Mouse (Mus musculus) erythroblast, embryonic 14.5 days (primary cell): ENCODE data around the gene Uck1. TPM values are rescaled to one million over a fixed set of nuclear protein-coding genes. Genes with fewer than 3 reads are reported as not detected.

Experiments
- H3K27me3 ChIP-seq: 2 replicates; pipeline ENCODE4 v1.6.1; 2012; ENCODE audit warnings: inconsistent platforms; ENCODE audit not compliant: control insufficient read depth
- H3K36me3 ChIP-seq: 2 replicates; pipeline ENCODE4 v1.6.1; 2012; ENCODE audit warnings: mild to moderate bottlenecking, inconsistent platforms; ENCODE audit not compliant: control insufficient read depth
- H3K4me1 ChIP-seq: 2 replicates; pipeline ENCODE4 v1.6.1; 2012; ENCODE audit warnings: inconsistent platforms; ENCODE audit not compliant: control insufficient read depth
- H3K4me3 ChIP-seq: replicated peaks from 2 replicates; pipeline ENCODE3; 2012; ENCODE audit warnings: moderate library complexity, mild to moderate bottlenecking, inconsistent platforms
- H3K9me3 ChIP-seq: 2 replicates; pipeline ENCODE4 v1.6.1; 2012; ENCODE audit warnings: low read length, inconsistent platforms, mixed read lengths; ENCODE audit not compliant: control insufficient read depth
- GATA1 ChIP-seq: IDR thresholded peaks from 2 replicates; pipeline ENCODE4 v1.6.1; 2012; ENCODE audit warnings: low read length, inconsistent platforms, mixed read lengths
- TAL1 ChIP-seq: IDR thresholded peaks from 3 replicates; pipeline ENCODE4 v1.6.1; 2012; ENCODE audit warnings: low read length, inconsistent platforms, mixed read lengths
- polyA plus RNA-seq: library from polyadenylated mRNA; stranded (reverse); fragments of >175 nt; gene quantifications from 2 replicates; pipeline ENCODE4 v1.2.3, GENCODE M21; 2012

Gene Uck1
- polyA plus RNA-seq, 1 experiment = 2.1 TPM

DNA sequence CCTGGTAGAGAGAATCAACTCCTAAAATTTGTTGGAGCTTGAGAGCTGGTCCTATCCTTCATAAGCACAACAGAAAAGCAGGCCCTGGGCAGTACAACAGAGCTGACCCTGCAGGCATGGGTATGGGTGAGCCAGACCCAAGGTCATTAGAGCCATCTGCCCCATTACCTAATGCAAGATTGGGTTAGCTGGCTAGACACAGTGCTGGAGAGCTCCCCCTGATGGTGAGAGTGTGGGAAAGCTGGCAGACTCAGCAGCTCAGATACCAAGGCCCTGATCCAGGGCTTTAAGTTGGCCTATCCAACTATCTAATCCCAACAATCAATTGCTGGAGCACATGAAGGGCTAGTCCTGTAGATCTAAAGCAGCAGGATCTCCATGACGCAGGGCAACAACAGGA, 22.8 kb upstream of the Uck1 start:
- Histone ChIP-seq H3K4me3 (no peak overlapping the region), H3K36me3 (peaks cover 74% of the 10 kb centered on the region), H3K9me3 (no peaks in the 10 kb centered on the region), H3K4me1 (peaks cover 16% of the 10 kb centered on the region), H3K27me3 (no peaks in the 10 kb centered on the region)
- TF ChIP-seq TAL1 (no peak), GATA1 (no peak)

DNA sequence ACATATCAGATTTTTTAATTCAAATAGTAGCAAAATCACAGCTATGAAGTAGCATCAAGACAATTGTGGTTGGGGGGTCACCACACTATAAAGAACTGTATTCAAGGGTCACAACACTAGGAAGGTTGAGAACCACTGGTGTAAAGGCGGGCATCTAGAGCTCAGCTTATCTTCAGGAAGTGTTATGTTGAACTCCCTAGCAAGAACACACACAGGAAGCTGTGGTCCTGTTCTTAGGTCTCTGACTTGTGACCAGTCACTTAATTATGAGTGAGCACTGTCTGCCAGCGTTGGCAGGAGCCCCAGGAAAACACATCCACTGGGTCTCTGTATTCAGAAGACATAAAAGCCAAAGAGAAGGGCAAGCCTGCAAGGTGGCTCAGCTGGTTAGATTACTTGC, 22.3 kb upstream of the Uck1 start:
- Histone ChIP-seq H3K27me3 (no peaks in the 10 kb centered on the region), H3K36me3 (peaks cover 78% of the 10 kb centered on the region), H3K9me3 (no peaks in the 10 kb centered on the region), H3K4me1 (peaks cover 14% of the 10 kb centered on the region), H3K4me3 (no peak overlapping the region)
- no peak for TF ChIP-seq GATA1
- TF ChIP-seq TAL1 = no peak

DNA sequence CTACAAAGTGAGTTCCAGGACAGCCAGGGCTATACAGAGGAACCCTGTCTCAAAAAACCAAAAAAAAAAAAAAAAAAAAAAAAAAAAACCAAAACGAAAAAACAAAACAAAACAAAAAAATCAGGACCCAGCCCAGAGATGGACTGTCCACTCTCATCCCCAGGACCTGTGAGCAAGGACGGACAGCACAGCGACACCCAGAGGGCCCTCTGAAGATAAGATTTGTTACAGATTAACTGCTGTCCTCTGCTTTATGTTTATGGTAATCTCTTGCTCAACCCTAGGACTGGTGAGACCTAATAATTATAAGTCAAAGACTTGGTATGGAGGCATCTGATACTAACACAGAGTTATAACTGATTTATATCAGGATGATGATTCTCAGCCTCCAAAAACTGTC, 15.9 kb upstream of the Uck1 start:
- Histone ChIP-seq H3K9me3 (no peaks in the 10 kb centered on the region), H3K36me3 (peaks cover 35% of the 10 kb centered on the region), H3K4me3 (no peak overlapping the region), H3K27me3 (no peaks in the 10 kb centered on the region), H3K4me1 (no peaks in the 10 kb centered on the region)
- TF ChIP-seq GATA1 = no peak
- no peak for TF ChIP-seq TAL1

DNA sequence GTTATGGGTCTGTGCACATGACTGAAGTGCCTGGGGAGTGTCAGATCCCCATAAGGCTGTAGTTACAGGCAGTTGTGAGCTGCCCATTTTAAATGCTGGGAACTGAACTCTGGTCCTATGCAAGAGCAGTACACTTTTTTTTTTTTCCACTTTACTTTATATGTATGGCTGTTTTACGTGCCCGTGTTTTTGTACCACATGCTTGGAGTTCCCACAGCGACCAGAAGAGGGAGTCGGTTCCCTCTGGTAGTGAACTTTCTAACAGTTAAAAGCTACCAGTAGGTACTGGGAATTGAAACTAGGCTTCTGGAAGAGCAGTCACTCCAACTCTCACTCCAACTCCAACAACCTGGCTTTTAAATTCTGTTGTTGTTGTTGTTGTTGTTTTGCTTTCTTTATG, 676 bp upstream of the Uck1 start:
- Histone ChIP-seq H3K9me3 (no peaks in the 10 kb centered on the region), H3K27me3 (peaks cover 2% of the 10 kb centered on the region; the same call in 1 of the 2 replicates), H3K4me1 (peaks cover 34% of the 10 kb centered on the region), H3K4me3 (peak overlapping the region; percentile 91), H3K36me3 (peaks cover 35% of the 10 kb centered on the region)
- no peak for TF ChIP-seq GATA1
- TF ChIP-seq TAL1 = no peak

DNA sequence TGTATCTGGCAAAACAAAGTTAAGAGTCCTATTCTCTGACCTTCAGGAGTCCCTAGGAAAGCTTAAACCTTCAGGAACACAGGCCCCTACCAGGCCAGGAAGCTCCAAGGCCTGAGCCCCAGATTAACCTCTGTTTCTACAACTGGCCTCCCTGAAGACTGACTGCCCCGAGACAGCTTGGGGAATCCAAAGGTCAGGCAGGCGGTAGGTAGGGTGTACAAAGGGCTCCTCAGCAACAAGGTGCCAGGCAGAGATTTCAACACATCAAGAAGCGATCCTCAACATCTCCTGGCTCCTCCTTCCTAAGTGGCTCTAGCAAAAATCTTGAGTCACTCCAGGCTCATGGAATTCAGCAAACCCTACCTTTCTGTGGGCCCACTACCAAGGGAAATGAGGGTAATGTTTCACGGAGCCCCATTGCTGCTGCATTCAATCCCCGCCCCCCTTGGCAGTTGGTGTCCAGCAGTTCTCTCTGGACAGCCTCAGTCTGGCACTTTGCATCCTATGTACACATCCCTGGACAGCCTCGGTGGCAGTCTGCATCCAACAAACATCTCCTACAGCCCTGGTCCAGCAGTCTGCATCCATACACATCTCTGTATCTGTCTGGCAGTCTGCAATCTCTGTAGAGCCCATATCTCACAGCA, 949 bp downstream of the Uck1 start:
- Histone ChIP-seq H3K4me3 (peak overlapping the region; percentile 91), H3K36me3 (peaks cover 48% of the 10 kb centered on the region), H3K9me3 (no peaks in the 10 kb centered on the region), H3K27me3 (no peaks in the 10 kb centered on the region), H3K4me1 (peaks cover 34% of the 10 kb centered on the region)
- TF ChIP-seq TAL1 (no peak), GATA1 (no peak)

DNA sequence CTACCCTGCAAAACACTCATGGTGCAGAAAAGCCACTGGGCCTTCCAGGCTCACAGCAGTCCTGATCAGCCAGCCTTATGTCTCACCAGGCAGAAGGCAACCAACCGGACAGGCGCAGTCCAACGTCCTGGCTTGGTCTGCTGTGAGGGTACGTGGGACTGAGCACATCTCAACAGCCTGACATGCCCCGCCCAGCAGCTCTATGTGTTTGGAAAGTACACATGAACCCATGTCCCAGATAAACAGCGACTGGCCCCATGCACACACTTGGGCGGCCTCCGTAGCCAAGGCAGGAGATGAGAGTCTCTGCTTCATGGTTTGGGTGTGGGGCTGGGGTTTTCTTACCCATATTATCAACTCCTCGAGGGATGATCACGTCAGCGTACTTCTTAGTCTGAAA, 3.7 kb downstream of the Uck1 start:
- no peak for TF ChIP-seq TAL1
- no peak for TF ChIP-seq GATA1
- H3K4me3 ChIP-seq = no peak overlapping the region
- H3K4me1 ChIP-seq = peaks cover 34% of the 10 kb centered on the region
- no peaks in the 10 kb centered on the region for H3K9me3 ChIP-seq
- H3K27me3 ChIP-seq = no peaks in the 10 kb centered on the region
- H3K36me3 ChIP-seq = peaks cover 75% of the 10 kb centered on the region

DNA sequence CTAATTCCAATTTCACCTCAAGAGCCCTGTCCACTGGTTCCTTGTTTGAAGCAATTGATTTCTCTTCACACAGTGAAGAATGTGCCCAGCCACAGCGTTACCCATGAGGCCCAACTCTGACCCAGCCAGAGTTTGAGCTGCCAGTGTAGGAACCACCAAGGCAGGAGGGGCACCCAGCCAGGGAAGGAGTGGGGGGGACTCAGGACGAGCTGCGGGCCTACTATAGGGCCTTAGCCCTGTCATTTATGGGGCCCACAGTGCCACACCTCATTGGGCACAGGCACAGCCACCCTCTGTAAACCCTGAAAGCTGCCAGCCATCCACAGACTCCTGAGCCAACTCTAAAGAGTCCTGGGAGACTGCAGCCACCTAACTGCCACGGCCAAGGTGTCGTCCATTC, 5.4 kb downstream of the Uck1 start:
- Histone ChIP-seq H3K9me3 (no peaks in the 10 kb centered on the region), H3K27me3 (no peaks in the 10 kb centered on the region), H3K4me1 (peaks cover 20% of the 10 kb centered on the region), H3K4me3 (no peak overlapping the region), H3K36me3 (peaks cover 92% of the 10 kb centered on the region)
- TF ChIP-seq GATA1 = no peak
- no peak for TF ChIP-seq TAL1

DNA sequence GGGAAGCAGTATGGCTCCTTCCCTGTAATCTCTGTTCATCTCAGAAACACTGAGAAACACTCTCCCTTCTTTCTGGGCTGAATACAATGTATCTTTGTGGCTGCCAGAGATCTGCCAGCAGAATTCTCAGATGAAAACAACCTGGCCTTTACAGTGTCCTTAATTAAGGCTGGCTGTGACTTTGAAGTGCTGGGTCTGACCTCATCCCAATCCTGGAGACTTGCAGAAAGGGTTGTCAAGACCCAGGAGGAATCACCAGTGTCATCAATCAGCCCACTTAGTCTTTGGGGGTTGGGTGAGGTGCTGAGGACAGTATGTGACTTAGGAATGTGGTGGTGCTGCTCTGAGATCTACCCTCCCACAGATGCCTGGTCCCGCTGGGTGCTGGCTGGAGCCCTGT, 6.6 kb downstream of the Uck1 start:
- Histone ChIP-seq H3K36me3 (peaks cover 96% of the 10 kb centered on the region), H3K4me3 (no peak overlapping the region), H3K9me3 (no peaks in the 10 kb centered on the region), H3K4me1 (peaks cover 8% of the 10 kb centered on the region), H3K27me3 (no peaks in the 10 kb centered on the region)
- TF ChIP-seq TAL1 (no peak), GATA1 (no peak)

DNA sequence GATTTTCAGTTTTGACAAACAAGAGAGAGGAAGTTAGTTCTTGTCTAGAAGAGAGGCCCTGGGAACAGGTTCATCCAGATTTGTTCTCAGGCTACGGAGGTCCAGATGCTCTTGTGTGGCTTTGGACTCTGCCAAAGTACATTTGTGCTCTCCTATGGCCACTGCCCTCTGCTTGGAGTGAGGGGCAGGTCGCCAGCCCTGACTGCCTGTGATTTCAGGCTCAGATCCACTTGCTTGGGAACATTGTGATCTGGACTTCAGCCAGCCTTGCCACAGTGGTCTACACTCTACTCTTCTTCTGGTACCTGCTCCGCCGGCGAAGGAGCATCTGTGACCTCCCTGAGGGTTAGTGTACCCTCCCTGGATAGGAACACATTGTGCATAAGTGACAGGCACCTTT, 7.3 kb downstream of the Uck1 start:
- TF ChIP-seq TAL1 = no peak
- TF ChIP-seq GATA1 = no peak
- no peaks in the 10 kb centered on the region for H3K9me3 ChIP-seq
- peaks cover 96% of the 10 kb centered on the region for H3K36me3 ChIP-seq
- H3K4me1 ChIP-seq = peaks cover 1% of the 10 kb centered on the region
- no peaks in the 10 kb centered on the region for H3K27me3 ChIP-seq
- no peak overlapping the region for H3K4me3 ChIP-seq
